Mouse (Mus musculus) midbrain, embryonic 11.5 days (tissue): ENCODE data around the gene Clec4g. TPM values are rescaled to one million over a fixed set of nuclear protein-coding genes. Genes with fewer than 3 reads are reported as not detected.

Experiments used
- ATAC-seq: fragments of 200-750 bp; cut with Nextera tagmentation; 2 replicates; pipeline ENCODE4 v1.8.0; 2017; ENCODE audit warnings: moderate TSS enrichment, moderate library complexity; ENCODE audit not compliant: low FRiP score
- DNase-seq: peaks from one replicate; pipeline ENCODE4 v3.0.0; 2015; ENCODE audit warnings: low spot score; ENCODE audit errors: missing footprints
- H3K27ac ChIP-seq: fragments of 300-500 bp; sonication (generic); 2 replicates; pipeline ENCODE4 v1.5.1; 2014; ENCODE audit warnings: low read depth, low read length
- H3K27me3 ChIP-seq: fragments of 300-500 bp; sonication (generic); 2 replicates; pipeline ENCODE4 v1.6.1; 2014; ENCODE audit warnings: mild to moderate bottlenecking, low read length, moderate library complexity, mixed read lengths; ENCODE audit not compliant: control insufficient read depth, insufficient read depth
- H3K36me3 ChIP-seq: fragments of 300-500 bp; sonication (generic); 2 replicates; pipeline ENCODE4 v1.6.1; 2014; ENCODE audit warnings: mild to moderate bottlenecking, low read length, moderate library complexity, mixed read lengths; ENCODE audit not compliant: control insufficient read depth, insufficient read depth
- H3K4me1 ChIP-seq: fragments of 300-500 bp; sonication (generic); 2 replicates; pipeline ENCODE4 v1.6.1; 2014; ENCODE audit warnings: low read length; ENCODE audit not compliant: control insufficient read depth, insufficient read depth
- H3K4me2 ChIP-seq: fragments of 300-500 bp; sonication (generic); 2 replicates; pipeline ENCODE4 v1.6.1; 2014; ENCODE audit warnings: mild to moderate bottlenecking, moderate library complexity
- H3K4me3 ChIP-seq: fragments of 300-500 bp; sonication (generic); 2 replicates; pipeline ENCODE4 v1.5.1; 2014; ENCODE audit warnings: low read depth, low read length
- H3K9ac ChIP-seq: fragments of 300-500 bp; sonication (generic); 2 replicates; pipeline ENCODE4 v1.6.1; 2014; ENCODE audit warnings: low read length
- H3K9me3 ChIP-seq: fragments of 300-500 bp; sonication (generic); 2 replicates; pipeline ENCODE4 v1.6.1; 2016; ENCODE audit warnings: low read length; ENCODE audit not compliant: control insufficient read depth
- WGBS: fragments of 180-500 bp; shearing (Covaris S2); extraction: QIAGEN DNeasy Blood & Tissue Kit; methylation state at CpG from one replicate; pipeline ENCODE4 v1.1.7; 2014; 5-methylcytosine and 5-hydroxymethylcytosine counted together
- polyA plus RNA-seq: library from polyadenylated mRNA; unstranded; fragments of >200 nt; fragmentation: Nextera tagmentation; extraction: Ambion mirVana; gene quantifications from 2 replicates; pipeline ENCODE4 v1.2.1, GENCODE M21; 2014

Clec4g gene
- polyA plus RNA-seq, 1 experiment from 2014 or later = not detected

DNA sequence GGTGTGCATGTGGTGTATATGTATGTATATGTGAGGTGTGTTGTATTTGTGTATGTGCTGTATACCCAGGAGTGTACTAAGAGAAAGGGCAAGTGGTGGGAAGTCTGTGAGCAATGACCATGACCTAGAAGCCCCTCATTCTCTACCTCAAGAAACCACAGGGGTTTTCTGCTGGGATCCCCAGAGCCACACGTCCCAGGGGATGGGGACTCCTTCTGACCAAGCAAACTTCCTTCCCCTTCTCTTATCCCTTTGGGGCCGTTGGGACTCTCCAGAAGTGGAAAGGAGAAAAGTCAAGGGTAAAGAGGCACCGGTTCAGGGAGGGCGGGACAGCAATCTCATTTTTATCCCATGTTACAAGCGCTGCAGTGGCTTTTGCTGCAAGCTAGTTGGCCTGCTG is 35.0 kb downstream of the Clec4g start:
- Histone ChIP-seq H3K27me3 (no peaks in the 10 kb centered on the region), H3K4me2 (no peak overlapping the region), H3K4me1 (no peaks in the 10 kb centered on the region), H3K9me3 (no peaks in the 10 kb centered on the region), H3K36me3 (no peaks in the 10 kb centered on the region; the same call in 1 of the 2 replicates), H3K4me3 (no peak overlapping the region), H3K9ac (no peak overlapping the region), H3K27ac (no peak overlapping the region)
- DNase-seq (no peak), ATAC-seq (no peak)
- 72% methylated on average over 5 of the region's 5 CpGs for WGBS

DNA sequence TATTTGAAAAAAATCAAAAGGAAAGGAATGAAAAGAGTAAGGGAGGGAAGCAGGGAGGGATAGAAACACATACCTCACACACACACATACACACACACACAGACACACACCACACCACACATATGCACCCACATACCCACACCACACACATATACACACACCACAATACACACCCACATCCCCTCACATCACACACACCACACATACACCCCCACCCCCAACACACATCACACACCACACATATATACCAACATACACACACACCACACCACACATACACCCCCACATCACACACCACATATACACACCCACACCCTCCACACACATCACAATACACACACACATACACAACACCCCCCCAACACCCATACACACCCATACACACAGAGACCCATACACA is 35.9 kb downstream of the Clec4g start:
- Histone ChIP-seq H3K27ac (no peak overlapping the region), H3K4me1 (no peaks in the 10 kb centered on the region; the same call in 1 of the 2 replicates), H3K9ac (no peak overlapping the region), H3K4me2 (no peak overlapping the region), H3K36me3 (peaks cover 3% of the 10 kb centered on the region; the same call in 1 of the 2 replicates), H3K9me3 (no peaks in the 10 kb centered on the region), H3K4me3 (no peak overlapping the region), H3K27me3 (no peaks in the 10 kb centered on the region)
- DNase-seq (no peak), ATAC-seq (peak; percentile 39; the same call in 1 of the 2 replicates)

DNA sequence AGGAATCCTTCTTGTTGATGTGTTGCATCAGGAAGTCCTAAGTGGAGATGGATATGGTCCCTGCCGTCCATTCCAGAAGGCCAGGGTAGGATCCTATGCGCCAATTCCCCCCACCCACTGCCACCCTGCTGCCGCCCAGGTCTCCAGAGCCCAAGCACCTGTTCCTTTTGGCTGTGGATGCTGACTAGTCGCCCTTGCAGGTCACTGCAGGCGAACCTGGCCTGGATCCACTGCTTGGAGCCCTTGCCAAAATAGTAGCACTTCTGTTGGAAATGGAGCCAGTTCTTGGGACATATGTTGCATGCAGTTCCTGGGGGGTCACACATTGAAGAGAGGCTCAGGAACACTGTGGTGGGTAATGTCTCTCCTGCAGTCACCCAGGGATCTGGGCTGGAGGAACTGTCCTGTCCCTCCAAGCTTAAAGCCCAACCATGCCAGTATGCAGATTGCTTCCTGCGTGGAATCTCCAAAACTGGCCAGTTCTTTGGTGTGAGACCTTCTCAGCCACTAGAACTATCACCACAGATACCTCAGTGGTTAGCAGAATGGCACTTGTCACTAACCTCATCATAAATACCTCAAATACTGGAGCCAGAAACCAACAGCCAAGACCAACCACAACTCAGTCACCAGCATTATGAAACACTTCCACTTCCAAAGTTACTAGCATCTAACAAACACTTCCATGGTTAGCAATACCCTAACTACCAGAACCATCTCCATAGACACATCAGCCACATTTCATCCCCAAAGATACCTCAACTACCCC is 36.9 kb downstream of the Clec4g start:
- H3K27ac ChIP-seq = no peak overlapping the region
- ATAC-seq = no peak
- WGBS = 79% methylated on average over 6 of the region's 6 CpGs

DNA sequence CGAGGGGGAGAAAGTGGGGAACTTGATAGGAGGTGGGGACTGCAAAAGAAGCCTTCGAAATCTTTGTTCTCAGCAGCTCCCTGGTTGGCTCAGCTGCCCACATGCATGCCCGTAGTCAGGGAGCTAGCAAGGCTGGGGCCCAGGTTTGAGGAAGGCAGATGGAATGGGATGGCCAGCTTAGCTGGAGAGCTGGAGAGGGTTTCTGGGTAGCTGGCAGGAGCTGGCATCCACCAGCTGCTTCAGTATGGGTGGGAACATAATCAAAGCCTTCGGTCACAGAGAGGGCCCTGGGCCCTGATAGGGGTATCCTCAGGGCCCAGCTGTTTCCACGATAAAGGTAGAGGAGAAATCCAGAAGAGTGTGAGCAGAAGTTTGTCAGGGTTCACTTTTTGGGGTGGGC is 38.0 kb downstream of the Clec4g start:
- no peak for DNase-seq
- Histone ChIP-seq H3K27ac (no peak overlapping the region), H3K36me3 (peaks cover 10% of the 10 kb centered on the region; the same call in 1 of the 2 replicates), H3K4me3 (no peak overlapping the region), H3K27me3 (no peaks in the 10 kb centered on the region), H3K9ac (no peak overlapping the region), H3K4me1 (peaks cover 6% of the 10 kb centered on the region; the same call in 1 of the 2 replicates), H3K4me2 (no peak overlapping the region), H3K9me3 (no peaks in the 10 kb centered on the region)
- no peak for ATAC-seq
- WGBS = 89% methylated on average over 5 of the region's 5 CpGs

More for the DNA sequence above, 36.9 kb downstream of the Clec4g start:
- Histone ChIP-seq H3K9me3 (no peaks in the 10 kb centered on the region), H3K36me3 (peaks cover 10% of the 10 kb centered on the region; the same call in 1 of the 2 replicates), H3K4me2 (no peak overlapping the region), H3K4me3 (no peak overlapping the region), H3K9ac (no peak overlapping the region), H3K4me1 (no peaks in the 10 kb centered on the region; the same call in 1 of the 2 replicates), H3K27me3 (no peaks in the 10 kb centered on the region)
- no peak for DNase-seq

DNA sequence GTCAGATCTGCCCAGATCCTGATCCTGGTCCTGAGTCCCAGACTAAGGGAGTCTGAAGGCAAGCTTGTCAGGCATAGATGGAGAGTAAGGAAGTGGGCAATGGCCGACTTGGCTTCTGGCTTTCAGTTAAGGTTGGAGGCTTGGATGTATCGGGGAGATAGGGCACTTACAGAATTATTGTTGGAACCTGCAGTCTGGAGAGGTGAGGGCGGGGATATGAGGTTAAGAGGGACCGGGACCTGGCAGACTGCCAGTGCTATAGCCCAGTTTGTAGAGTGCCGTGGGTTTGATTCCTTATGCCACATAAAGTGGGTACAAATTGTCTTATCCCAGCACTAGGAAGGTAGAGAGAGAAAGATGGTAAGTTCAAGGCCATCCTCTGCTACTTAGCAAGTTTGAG is 40.8 kb downstream of the Clec4g start:
- Histone ChIP-seq H3K4me3 (no peak overlapping the region), H3K9ac (no peak overlapping the region), H3K27ac (no peak overlapping the region), H3K4me2 (no peak overlapping the region), H3K9me3 (no peaks in the 10 kb centered on the region), H3K4me1 (peaks cover 9% of the 10 kb centered on the region; the same call in 1 of the 2 replicates), H3K36me3 (peaks cover 10% of the 10 kb centered on the region; the same call in 1 of the 2 replicates), H3K27me3 (no peaks in the 10 kb centered on the region)
- DNase-seq (no peak), ATAC-seq (no peak)
- 97% methylated on average over 5 of the region's 5 CpGs for WGBS

DNA sequence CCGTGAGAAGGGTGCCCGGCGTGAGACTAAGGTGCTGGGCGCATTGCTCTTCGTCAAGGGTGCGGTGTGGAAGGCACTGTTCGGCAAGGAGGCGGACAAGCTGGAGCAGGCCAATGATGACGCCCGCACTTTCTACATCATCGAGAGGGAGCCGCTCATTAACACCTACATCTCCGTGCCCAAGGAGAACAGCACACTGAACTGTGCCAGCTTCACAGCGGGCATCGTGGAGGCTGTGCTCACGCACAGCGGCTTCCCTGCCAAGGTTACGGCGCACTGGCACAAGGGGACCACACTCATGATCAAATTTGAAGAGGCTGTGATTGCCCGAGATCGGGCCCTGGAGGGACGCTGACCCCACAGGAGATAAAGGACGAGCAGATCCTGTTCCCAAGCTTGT is 41.2 kb downstream of the Clec4g start:
- H3K4me2 ChIP-seq = no peak overlapping the region
- H3K36me3 ChIP-seq = peaks cover 10% of the 10 kb centered on the region; the same call in 1 of the 2 replicates
- WGBS = 97% methylated on average over 23 of the region's 23 CpGs
- no peaks in the 10 kb centered on the region for H3K27me3 ChIP-seq
- peaks cover 9% of the 10 kb centered on the region; the same call in 1 of the 2 replicates for H3K4me1 ChIP-seq
- no peak overlapping the region for H3K27ac ChIP-seq
- H3K4me3 ChIP-seq = no peak overlapping the region
- no peak overlapping the region for H3K9ac ChIP-seq
- DNase-seq = no peak
- no peak for ATAC-seq
- H3K9me3 ChIP-seq = no peaks in the 10 kb centered on the region

DNA sequence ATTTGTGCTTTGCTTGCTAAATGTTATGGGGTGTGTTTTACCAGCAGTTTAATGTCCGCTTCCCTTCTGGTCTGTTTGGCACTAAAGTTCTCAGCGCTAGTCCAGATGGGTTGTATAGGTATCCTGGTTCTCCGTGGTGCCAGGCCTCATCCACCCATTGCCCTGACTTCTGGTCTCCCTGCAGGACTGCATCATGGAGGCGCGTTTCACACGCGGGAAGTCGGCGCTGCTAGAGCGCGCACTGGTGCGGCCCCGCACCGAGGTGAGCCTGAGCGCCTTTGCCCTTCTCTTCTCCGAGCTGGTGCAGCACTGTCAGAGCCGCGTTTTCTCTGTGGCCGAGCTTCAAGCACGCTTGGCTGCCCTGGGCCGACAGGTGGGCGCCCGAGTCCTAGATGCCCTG is 41.6 kb downstream of the Clec4g start:
- H3K9me3 ChIP-seq = no peaks in the 10 kb centered on the region
- WGBS = 98% methylated on average over 23 of the region's 23 CpGs
- H3K9ac ChIP-seq = no peak overlapping the region
- peaks cover 10% of the 10 kb centered on the region; the same call in 1 of the 2 replicates for H3K36me3 ChIP-seq
- DNase-seq = no peak
- H3K4me1 ChIP-seq = peaks cover 9% of the 10 kb centered on the region; the same call in 1 of the 2 replicates
- H3K4me2 ChIP-seq = no peak overlapping the region
- no peak overlapping the region for H3K27ac ChIP-seq
- no peak for ATAC-seq
- H3K4me3 ChIP-seq = no peak overlapping the region
- H3K27me3 ChIP-seq = no peaks in the 10 kb centered on the region

DNA sequence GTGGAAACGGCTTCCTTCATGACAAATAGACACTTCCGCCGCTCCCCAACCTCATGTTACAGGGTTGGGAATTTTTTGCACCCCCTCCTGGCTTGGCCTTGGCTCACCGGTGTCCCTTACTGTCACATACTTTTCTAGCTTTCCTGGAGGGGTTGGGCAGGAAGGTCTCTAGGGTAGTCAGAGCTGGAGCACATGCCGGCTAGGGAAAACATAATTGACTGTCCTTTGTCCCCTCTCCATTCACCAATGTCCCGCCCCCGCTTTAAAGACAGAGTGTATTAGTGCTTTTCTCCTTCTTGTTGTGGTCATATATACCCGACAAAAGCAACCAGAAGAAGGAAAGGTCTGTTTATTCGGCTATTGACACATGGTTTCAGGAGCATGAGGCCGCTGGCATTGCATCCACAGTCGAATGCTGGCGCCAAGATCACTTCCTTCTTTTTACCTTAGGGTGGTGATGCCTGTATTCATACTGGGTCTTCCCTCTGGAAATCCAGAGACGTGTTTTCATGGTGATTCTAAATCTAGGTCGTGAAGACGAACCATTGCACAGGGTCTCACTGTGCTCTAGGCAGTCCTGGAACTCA is 43.4 kb downstream of the Clec4g start:
- Histone ChIP-seq H3K4me3 (peak overlapping the region; percentile 85), H3K27me3 (no peaks in the 10 kb centered on the region), H3K36me3 (peaks cover 10% of the 10 kb centered on the region; the same call in 1 of the 2 replicates), H3K4me2 (peak overlapping the region; percentile 80), H3K9me3 (no peaks in the 10 kb centered on the region), H3K27ac (peak overlapping the region; percentile 78; the same call in 1 of the 2 replicates), H3K9ac (peak overlapping the region; percentile 93), H3K4me1 (peaks cover 9% of the 10 kb centered on the region; the same call in 1 of the 2 replicates)
- DNase-seq (peak; percentile 87), ATAC-seq (0 out of 2 replicates have a peak, but pooled peaks have one; percentile 1)
- WGBS = 8% methylated on average over 15 of the region's 15 CpGs
